Comparison of ENCODE assay signal across 12 mouse cellular contexts in the genomic region with DNA sequence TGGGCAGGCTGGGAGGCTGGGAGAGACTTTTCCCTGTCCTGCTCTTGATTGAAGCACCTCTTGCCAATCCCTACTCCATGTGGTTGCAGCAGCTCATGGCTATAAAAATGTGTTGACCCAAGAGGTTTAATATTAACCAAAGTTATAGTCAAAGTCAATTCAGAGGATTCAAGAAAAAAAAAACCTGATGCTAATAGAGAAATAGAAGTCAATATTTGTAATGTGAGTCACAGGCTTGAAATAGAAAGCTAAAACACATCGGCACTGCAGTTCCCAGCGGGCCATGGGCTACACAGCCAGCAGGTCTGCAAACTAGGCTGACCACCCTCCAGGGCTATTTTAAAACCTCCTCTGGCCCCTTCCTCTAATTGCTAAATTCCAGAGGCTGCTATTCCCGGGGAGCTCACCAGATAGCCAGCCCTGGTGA. TPM values are rescaled to one million over a fixed set of nuclear protein-coding genes. Genes with fewer than 3 reads are reported as not detected.
A peak's percentile ranks its signal among the peaks of the same experiment; 100 is the strongest.
DNase-seq lines count a peak whose midpoint lies in the region; ATAC-seq and TF ChIP-seq lines count a peak whose summit lies in the region.
"Had no signal": no experiment of that assay in that cellular context is flagged by ENCODE, and none has a peak within 500 bp of the region (broad histone marks: within the 10 kb centered on the region; RNA-seq: fewer than 3 reads in every experiment).

No protein-coding gene starts in this region.

- 0 out of 2 replicates have a peak, but pooled peaks cover 3% of the 10 kb centered on the region for H3K4me1 ChIP-seq in kidney, adult 2 months (ENCODE audit: control insufficient read depth, insufficient read depth, low read length)
- 0 out of 2 replicates have a peak, but pooled peaks cover 8% of the 10 kb centered on the region for H3K4me1 ChIP-seq in kidney, embryonic 16.5 days (ENCODE audit: insufficient read depth, low read length)
- peaks cover 15% of the 10 kb centered on the region for H3K4me1 ChIP-seq in liver, embryonic 13.5 days (replicated peaks)
- H3K4me1 ChIP-seq: midbrain, embryonic 10.5 days; neural tube, embryonic 12.5 days had no signal

- ATAC-seq in kidney, embryonic 16.5 days (ENCODE audit: low FRiP score, low TSS enrichment), result no peak
- ATAC-seq in liver, embryonic 13.5 days (ENCODE audit: low read depth), result peak; percentile 49

- H3K4me2 ChIP-seq in kidney, embryonic 16.5 days (replicated peaks; ENCODE audit: low read depth, low read length), result no peak overlapping the region
- no peak overlapping the region for H3K4me2 ChIP-seq in liver, embryonic 13.5 days
- peak overlapping the region; percentile 47 for H3K4me2 ChIP-seq in myocyte (ENCODE audit: low read depth)
- H3K4me2 ChIP-seq: hindbrain, embryonic 14.5 days; neural tube, embryonic 12.5 days had no signal

- DNase-seq in adrenal gland, adult 2 months, result peak; percentile 42
- DNase-seq in adrenal gland, postnatal 25 days, result no peak
- peak; percentile 19 for DNase-seq in kidney, adult 2 months
- no peak for DNase-seq in liver, embryonic 13.5 days
- DNase-seq in layer of hippocampus, adult 9-11 months, result no peak
- DNase-seq in thymus, postnatal 4 days, result no peak
- DNase-seq: retina, postnatal 1 day had no signal

- H3K27me3 ChIP-seq in kidney, adult 2 months (replicated peaks; ENCODE audit: control insufficient read depth, insufficient read depth, low read length), result no peaks in the 10 kb centered on the region
- no peaks in the 10 kb centered on the region for H3K27me3 ChIP-seq in kidney, embryonic 16.5 days (ENCODE audit: insufficient read depth, low read length)
- H3K27me3 ChIP-seq in liver, embryonic 13.5 days, result no peaks in the 10 kb centered on the region
- no peaks in the 10 kb centered on the region for H3K27me3 ChIP-seq in myocyte (ENCODE audit: control insufficient read depth, insufficient read depth, insufficient read length)
- H3K27me3 ChIP-seq: neural tube, embryonic 12.5 days had no signal

- WGBS in kidney, adult 2 months, result 46% methylated on average over 3 of the region's 3 CpGs
- 60% methylated on average over 3 of the region's 3 CpGs for WGBS in kidney, embryonic 16.5 days
- 46% methylated on average over 3 of the region's 3 CpGs for whole genome bisulfite sequencing in liver, embryonic 13.5 days (ENCODE audit: insufficient replicate concordance)

- no peak for TF ChIP-seq POLR2A in kidney, adult 2 months (IDR thresholded peaks at IDR 0.05; ENCODE audit: low read depth, low read length)
- TF ChIP-seq POLR2A in myocyte (IDR thresholded peaks at IDR 0.05; ENCODE audit: insufficient read length, low read depth), result no peak

- H3K9me3 ChIP-seq in kidney, embryonic 16.5 days (ENCODE audit: low read length), result no peaks in the 10 kb centered on the region
- H3K9me3 ChIP-seq in liver, embryonic 13.5 days (replicated peaks), result no peaks in the 10 kb centered on the region
- H3K9me3 ChIP-seq: midbrain, embryonic 10.5 days; neural tube, embryonic 12.5 days had no signal

- H3K4me3 ChIP-seq in kidney, adult 2 months (ENCODE audit: insufficient read depth, low read depth, low read length), result no peak overlapping the region
- no peak overlapping the region for H3K4me3 ChIP-seq in kidney, embryonic 16.5 days (ENCODE audit: low read length)
- no peak overlapping the region for H3K4me3 ChIP-seq in liver, embryonic 13.5 days (replicated peaks)
- no peak overlapping the region for H3K4me3 ChIP-seq in myocyte
- H3K4me3 ChIP-seq: midbrain, embryonic 10.5 days; neural tube, embryonic 12.5 days had no signal

- H3ac ChIP-seq in myocyte (ENCODE audit: control insufficient read depth, insufficient read length), result no peak overlapping the region

- TF ChIP-seq CTCF in kidney, adult 2 months (conservative IDR thresholded peaks at IDR 0.05; ENCODE audit: insufficient read depth, insufficient read length, low read depth, low read length), result no peak

- H3K36me3 ChIP-seq in kidney, adult 2 months (ENCODE audit: control insufficient read depth, insufficient read depth, low read length), result no peaks in the 10 kb centered on the region
- no peaks in the 10 kb centered on the region for H3K36me3 ChIP-seq in kidney, embryonic 16.5 days (ENCODE audit: insufficient read depth, low read length)
- no peaks in the 10 kb centered on the region for H3K36me3 ChIP-seq in liver, embryonic 13.5 days
- no peaks in the 10 kb centered on the region for H3K36me3 ChIP-seq in myocyte (ENCODE audit: control insufficient read depth, insufficient read depth)
- H3K36me3 ChIP-seq: midbrain, embryonic 10.5 days; neural tube, embryonic 12.5 days had no signal

- H3K9ac ChIP-seq in kidney, embryonic 16.5 days (replicated peaks; ENCODE audit: low read length), result no peak overlapping the region
- no peak overlapping the region for H3K9ac ChIP-seq in liver, embryonic 13.5 days
- H3K9ac ChIP-seq: hindbrain, embryonic 14.5 days; neural tube, embryonic 12.5 days had no signal

- no peak overlapping the region for H3K27ac ChIP-seq in kidney, adult 2 months (ENCODE audit: insufficient read depth, low read depth, low read length)
- H3K27ac ChIP-seq in kidney, embryonic 16.5 days (ENCODE audit: low read length), result no peak overlapping the region
- no peak overlapping the region for H3K27ac ChIP-seq in liver, embryonic 13.5 days
- H3K27ac ChIP-seq: hindbrain, embryonic 14.5 days; midbrain, embryonic 10.5 days; neural tube, embryonic 12.5 days had no signal

- H3K79me2 ChIP-seq in myocyte (ENCODE audit: control insufficient read depth, insufficient read depth), result no peaks in the 10 kb centered on the region

TF ChIP-seq in myocyte, 11 proteins besides CTCF, POLR2A, EP300 and RAD21:
- TF ChIP-seq MYOG (IDR thresholded peaks at IDR 0.05; ENCODE audit: control insufficient read depth in 1 of 3, insufficient read depth in 1 of 3, insufficient read length in 2 of 3, low read depth in 2 of 3) (no peak), MYOD1 (IDR thresholded peaks at IDR 0.05; ENCODE audit: control insufficient read depth in 1 of 3, insufficient read length in 2 of 3, low read depth in 2 of 3) (no peak), SRF (IDR thresholded peaks at IDR 0.05; ENCODE audit: control insufficient read depth, insufficient read length, low read depth) (no peak), USF1 (IDR thresholded peaks at IDR 0.05; ENCODE audit: low read depth) (no peak), E2F4 (IDR thresholded peaks at IDR 0.05; ENCODE audit: insufficient read depth) (no peak), REST (IDR thresholded peaks at IDR 0.05; ENCODE audit: insufficient read depth, insufficient read length) (no peak), CEBPB (IDR thresholded peaks at IDR 0.05; ENCODE audit: insufficient read depth, poor library complexity, severe bottlenecking) (no peak), MAX (IDR thresholded peaks at IDR 0.05; ENCODE audit: low read depth) (no peak), TCF3 (IDR thresholded peaks at IDR 0.05; ENCODE audit: insufficient read length, low read depth) (no peak), POLR2AphosphoS2 (IDR thresholded peaks at IDR 0.05; ENCODE audit: insufficient read length, low read depth) (no peak), TCF12 (IDR thresholded peaks at IDR 0.05; ENCODE audit: insufficient read depth, poor library complexity, severe bottlenecking) (no peak)
TF ChIP-seq in myocyte: peak in this region for 0.

RNA-seq across cellular contexts. Expression of a gene that starts 53.2 kb away (rescaled TPM):
- total RNA-seq in adrenal gland, adult 2 months (2021), result 10 to 100 TPM; 13.9 to 14.7 TPM
- 15.6 and 21.5 TPM in 2 replicates for polyA plus RNA-seq in adrenal gland, adult 2 months (2012; rRNA removed)
- 17.2 and 18.1 TPM in 2 replicates for total RNA-seq in adrenal gland, postnatal 25 days (2021)
- polyA plus RNA-seq in kidney, adult 2 months (2012; rRNA removed), result 1.3 and 2.1 TPM in 2 replicates
- 8.8 and 10.0 TPM in 2 replicates for polyA plus RNA-seq in kidney, embryonic 16.5 days (2015; fragmentation: Nextera tagmentation; extraction: Ambion mirVana)
- polyA plus RNA-seq in liver, embryonic 13.5 days (2015; fragmentation: Nextera tagmentation; extraction: Ambion mirVana), result 3.1 and 3.9 TPM in 2 replicates
- polyA plus RNA-seq in myocyte (2012; fragmentation: generic; extraction: Trizol), result 0.22 TPM

Comparison
In these comparisons a context has a peak if more than half of its experiments do, and no peak if none do; other contexts are left out.
1. DNase-seq: peak in adrenal gland, adult 2 months (single experiment) and kidney, adult 2 months (single experiment); none in adrenal gland, postnatal 25 days (single experiment), liver, embryonic 13.5 days (single experiment), layer of hippocampus, adult 9-11 months (single experiment) and thymus, postnatal 4 days (single experiment).